Mouse (Mus musculus) myocyte (in vitro differentiated cells): ENCODE results near the gene Pex5.

ENCODE experiments used
- MAX ChIP-seq: IDR thresholded peaks from one replicate; pipeline ENCODE4 v1.6.1; 2011; ENCODE audit warnings: low read depth, mild to moderate bottlenecking, control low read depth
- TCF12 ChIP-seq: IDR thresholded peaks from one replicate; pipeline ENCODE4 v1.6.1; 2011; ENCODE audit warnings: mild to moderate bottlenecking, control low read depth; ENCODE audit not compliant: poor library complexity, insufficient read depth, severe bottlenecking
- USF1 ChIP-seq: IDR thresholded peaks from one replicate; pipeline ENCODE4 v1.6.1; 2011; ENCODE audit warnings: low read depth, mild to moderate bottlenecking, control low read depth, moderate library complexity

- no peak for TF ChIP-seq MAX
- TF ChIP-seq TCF12 = no peak
- no peak for TF ChIP-seq USF1
These were observed 50.5 kb downstream of the Pex5 start for GRCm38 (mm10) chr6:124364328-124364727.
